Mouse (Mus musculus) thymus, postnatal 10 days (tissue): ENCODE results near the gene Vps36.
A peak's percentile ranks its signal among the peaks of the same experiment; 100 is the strongest.

Experiments used
- DNase-seq, 2 experiments: peaks; one replicate each; pipeline ENCODE4 v3.0.0; 2021; ENCODE audit warnings: low spot score in 2 of 2

Vps36 gene

DNA sequence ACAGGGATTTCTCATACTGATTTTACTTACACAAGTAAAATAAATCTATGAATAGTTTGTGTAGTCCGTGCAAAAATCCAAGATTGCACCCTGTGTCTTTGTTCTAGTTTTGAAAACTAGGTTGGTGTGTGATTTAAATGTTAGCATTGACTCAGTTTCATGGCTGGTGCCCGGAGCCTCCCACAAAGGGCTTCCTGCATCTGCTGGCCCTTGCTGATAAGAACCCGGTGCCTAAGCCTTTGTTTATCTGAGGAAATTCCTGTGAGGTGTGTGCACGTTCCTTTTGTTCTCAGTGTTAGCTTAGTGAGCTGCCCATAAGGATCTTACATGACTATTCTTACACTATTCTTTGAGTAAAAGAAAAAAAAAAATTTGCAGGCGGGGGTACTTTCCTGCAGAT lies 16.4 kb downstream of the Vps36 start:
- DNase-seq, result no peak

DNA sequence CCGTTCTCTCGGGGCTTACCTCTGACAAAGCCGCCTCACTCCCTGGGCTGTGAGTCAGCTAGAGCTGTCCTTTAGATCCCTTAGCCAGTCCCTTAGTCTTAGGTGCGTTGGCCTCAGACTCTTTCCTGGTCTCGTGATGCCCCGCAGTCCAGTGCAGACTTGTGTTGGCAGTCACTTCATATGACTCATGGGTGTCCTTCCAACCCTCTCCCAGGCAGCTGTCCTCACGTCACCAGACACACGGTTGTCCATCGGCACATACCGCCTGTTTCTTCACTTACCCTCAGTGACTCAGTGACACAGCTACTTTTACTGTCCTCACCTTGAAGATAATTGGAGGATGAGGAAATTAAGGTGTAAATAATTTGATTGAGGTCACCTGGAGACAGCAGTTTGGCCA lies 22.2 kb downstream of the Vps36 start:
- no peak for DNase-seq

GRCm38 (mm10) chr8:22226361-22226760 lies 33.8 kb downstream of the Vps36 start:
- DNase-seq, result no peak

DNA sequence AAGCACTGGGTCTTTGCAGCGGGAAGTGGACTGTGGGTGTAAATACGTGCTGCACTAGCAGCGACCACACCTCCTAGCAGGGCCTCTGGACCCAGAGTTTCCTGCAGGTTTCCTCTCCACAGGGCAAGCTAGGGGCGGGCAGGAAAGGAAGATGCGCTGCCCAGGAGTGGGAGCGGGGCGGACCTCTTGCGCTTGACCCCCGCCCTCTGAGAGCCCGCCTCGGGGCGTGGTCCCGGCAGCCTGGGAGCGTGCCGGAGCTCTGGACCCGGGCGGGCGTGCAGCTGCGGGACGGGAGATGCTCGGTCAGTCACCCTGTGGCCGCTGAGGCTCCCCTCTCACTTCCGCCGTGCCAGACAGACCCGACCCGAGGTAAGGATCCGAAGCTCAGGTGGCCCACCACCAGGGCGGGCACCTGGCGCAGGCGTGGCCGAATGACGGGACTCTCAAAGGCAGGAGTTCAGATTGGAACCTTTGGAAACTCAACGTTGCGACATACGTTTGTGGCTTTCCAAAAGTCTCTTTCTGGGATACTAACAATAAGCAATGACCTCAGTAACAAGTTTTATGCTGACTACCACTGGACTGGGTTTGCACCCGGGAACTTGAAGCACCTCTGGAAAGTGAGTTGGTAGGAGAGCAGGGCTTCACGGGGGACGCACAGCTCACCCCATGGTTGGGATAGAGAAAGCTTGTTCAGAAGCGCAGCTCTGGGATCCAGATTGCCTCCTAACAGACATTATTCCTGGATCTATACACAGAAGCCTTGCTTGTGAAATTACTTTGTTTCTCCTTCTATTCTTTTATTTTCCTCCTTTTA lies 34.7 kb downstream of the Vps36 start, which contains the start of gene Thsd1:
TSS of gene Thsd1 (plus strand) at position 253 of the 817 bp plus-strand sequence.
- peak in 1 of 2 experiments; percentile 5 for DNase-seq

GRCm38 (mm10) chr8:22228621-22229020 lies 36.0 kb downstream of the Vps36 start:
- peak in 1 of 2 experiments; percentile 22 for DNase-seq

- no peak for DNase-seq
Observed at GRCm38 (mm10) chr8:22242986-22243385, 50.4 kb downstream of the Vps36 start.

DNA sequence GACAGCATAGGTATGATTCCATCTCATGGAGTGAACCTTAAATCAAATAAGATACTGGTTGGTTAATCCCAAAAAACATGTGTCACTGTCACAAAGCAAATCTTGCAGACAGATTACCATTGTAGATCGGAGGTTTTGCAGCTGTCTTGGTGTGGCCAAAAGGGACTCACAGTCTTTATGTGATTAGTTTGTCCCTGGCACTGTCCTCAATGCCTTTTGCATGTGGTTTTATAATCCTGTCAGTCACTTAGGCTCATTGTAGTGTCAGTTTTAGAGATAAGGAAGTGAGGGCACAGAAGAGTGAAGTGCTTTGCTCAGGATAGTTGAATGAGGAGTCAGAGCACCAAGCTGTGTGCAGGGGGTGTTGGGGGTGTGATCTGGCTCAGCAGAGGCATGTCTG lies 53.1 kb downstream of the Vps36 start:
- no peak for DNase-seq

- no peak for DNase-seq
Observed at GRCm38 (mm10) chr8:22247956-22248355, 55.3 kb downstream of the Vps36 start.

DNA sequence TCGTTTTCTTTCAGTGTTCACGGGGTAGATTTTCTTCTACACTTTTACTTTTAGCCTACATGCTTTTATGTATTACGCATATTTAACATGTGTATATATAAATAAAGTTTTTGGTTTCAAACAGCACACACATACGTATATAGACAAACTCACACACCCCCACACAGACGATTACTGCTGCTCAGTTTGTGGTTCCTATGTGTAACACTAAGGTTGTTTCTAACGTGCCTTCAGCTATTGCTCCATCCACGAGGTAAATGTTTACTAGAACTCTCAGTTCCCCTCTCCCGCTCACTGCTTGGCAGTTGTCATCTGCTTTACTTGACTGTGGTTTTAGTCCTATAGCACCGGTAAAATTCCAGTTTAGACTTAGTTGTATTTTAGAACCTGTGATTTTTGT lies 56.5 kb downstream of the Vps36 start:
- DNase-seq, result no peak

GRCm38 (mm10) chr8:22258946-22259450 lies 66.4 kb downstream of the Vps36 start:
- DNase-seq, result no peak

DNA sequence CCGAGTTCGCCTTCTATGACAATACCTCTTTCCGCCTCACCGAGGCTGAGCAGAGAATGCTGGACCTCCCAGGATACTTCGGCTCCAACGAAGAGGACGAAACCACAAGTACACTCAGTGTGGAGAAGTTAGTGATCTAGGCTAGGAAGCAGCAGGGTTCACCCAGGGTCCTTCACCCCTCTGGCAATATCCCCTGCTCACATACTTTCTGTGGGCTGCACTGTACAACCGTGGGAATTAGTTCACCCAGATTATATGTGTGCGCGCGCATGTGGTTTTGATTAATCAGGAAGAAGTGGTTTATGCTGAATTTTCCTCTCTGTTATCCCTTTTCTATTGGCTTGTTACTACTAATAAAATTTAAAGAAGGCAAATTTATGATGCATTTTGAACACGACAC lies 66.9 kb downstream of the Vps36 start:
- no peak for DNase-seq

- no peak for DNase-seq
Observed at GRCm38 (mm10) chr8:22260091-22260722, 67.6 kb downstream of the Vps36 start.

DNA sequence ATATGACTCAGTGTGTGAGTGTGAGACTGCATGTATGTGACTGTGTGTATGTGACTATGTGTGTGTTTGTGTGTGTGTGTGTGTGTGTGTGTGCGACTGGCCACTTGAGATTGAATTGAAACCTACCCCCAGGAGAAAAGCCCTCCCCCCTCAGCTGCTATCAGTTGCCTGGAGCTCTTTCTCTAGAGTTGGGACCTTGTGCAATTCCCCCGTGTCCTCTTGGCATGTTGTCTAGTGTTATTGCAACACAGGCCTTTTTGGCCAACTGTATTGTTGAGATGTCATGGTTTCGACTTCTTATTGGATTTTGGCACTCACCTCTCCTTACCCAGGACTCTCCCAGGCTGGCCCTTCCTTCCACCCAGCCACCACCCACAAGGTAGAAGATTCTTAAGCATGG lies 69.7 kb downstream of the Vps36 start:
- DNase-seq, result no peak

GRCm38 (mm10) chr8:22264292-22264691 lies 71.7 kb downstream of the Vps36 start:
- no peak for DNase-seq

GRCm38 (mm10) chr8:22264787-22265186 lies 72.2 kb downstream of the Vps36 start:
- DNase-seq, result no peak

GRCm38 (mm10) chr8:22265194-22265593 lies 72.6 kb downstream of the Vps36 start:
- no peak for DNase-seq

GRCm38 (mm10) chr8:22266809-22267208 lies 74.2 kb downstream of the Vps36 start:
- no peak for DNase-seq
